Mouse (Mus musculus) CD4-positive, CD25-positive, alpha-beta regulatory T cell, adult 4 months (primary cell): Measurements from ENCODE around the gene Psmb3. TPM values are rescaled to one million over a fixed set of nuclear protein-coding genes. Genes with fewer than 3 reads are reported as not detected.

Experiments
- ATAC-seq: one replicate; pipeline ENCODE4 v1.8.0; 2017
- polyA plus RNA-seq, 2 experiments: library from polyadenylated mRNA; unstranded; fragments of 100-300 nt; shearing (Covaris generic); gene quantifications; one replicate each; pipeline ENCODE4 v1.2.1; 2017

Psmb3 gene
- polyA plus RNA-seq, 2 experiments from 2014 or later = 453 to 558 TPM

- no peak for ATAC-seq
Measured at GRCm38 (mm10) chr11:97668160-97668559, 35.0 kb upstream of the Psmb3 start.

- no peak for ATAC-seq
Measured at GRCm38 (mm10) chr11:97669268-97669667, 33.9 kb upstream of the Psmb3 start.

- ATAC-seq = no peak
Measured at GRCm38 (mm10) chr11:97669829-97670228, 33.4 kb upstream of the Psmb3 start.

- no peak for ATAC-seq
Measured at GRCm38 (mm10) chr11:97670234-97671176, 32.7 kb upstream of the Psmb3 start.

- no peak for ATAC-seq
Measured at GRCm38 (mm10) chr11:97671177-97671527, 32.0 kb upstream of the Psmb3 start.

GRCm38 (mm10) chr11:97673148-97673547 is 30.1 kb upstream of the Psmb3 start:
- ATAC-seq = no peak

- no peak for ATAC-seq
Measured at GRCm38 (mm10) chr11:97676050-97676754, 27.0 kb upstream of the Psmb3 start.

- no peak for ATAC-seq
Measured at GRCm38 (mm10) chr11:97677381-97677780, 25.8 kb upstream of the Psmb3 start.

GRCm38 (mm10) chr11:97677842-97678241 is 25.4 kb upstream of the Psmb3 start:
- ATAC-seq = no peak

GRCm38 (mm10) chr11:97678301-97678700 is 24.9 kb upstream of the Psmb3 start:
- no peak for ATAC-seq

GRCm38 (mm10) chr11:97680430-97680829 is 22.8 kb upstream of the Psmb3 start:
- no peak for ATAC-seq

- no peak for ATAC-seq
Measured at GRCm38 (mm10) chr11:97682504-97683055, 20.6 kb upstream of the Psmb3 start.

GRCm38 (mm10) chr11:97684063-97684680 is 19.0 kb upstream of the Psmb3 start:
- ATAC-seq = peak; percentile 85

GRCm38 (mm10) chr11:97684766-97685165 is 18.4 kb upstream of the Psmb3 start:
- ATAC-seq = no peak

GRCm38 (mm10) chr11:97685613-97686321 is 17.4 kb upstream of the Psmb3 start, which contains the start of gene Cisd3:
Gene Cisd3, plus strand, starts transcription at chr11:97685826.
- peak; percentile 62 for ATAC-seq

GRCm38 (mm10) chr11:97686322-97686908 is 16.8 kb upstream of the Psmb3 start:
- no peak for ATAC-seq

GRCm38 (mm10) chr11:97687061-97687460 is 16.1 kb upstream of the Psmb3 start:
- ATAC-seq = no peak

GRCm38 (mm10) chr11:97689861-97690260 is 13.3 kb upstream of the Psmb3 start:
- ATAC-seq = no peak

GRCm38 (mm10) chr11:97694435-97694834 is 8.8 kb upstream of the Psmb3 start:
- no peak for ATAC-seq

- no peak for ATAC-seq
Measured at GRCm38 (mm10) chr11:97694921-97695711, 8.1 kb upstream of the Psmb3 start.
